Mouse (Mus musculus): ENCODE measurements around the gene Crtap.

DNA sequence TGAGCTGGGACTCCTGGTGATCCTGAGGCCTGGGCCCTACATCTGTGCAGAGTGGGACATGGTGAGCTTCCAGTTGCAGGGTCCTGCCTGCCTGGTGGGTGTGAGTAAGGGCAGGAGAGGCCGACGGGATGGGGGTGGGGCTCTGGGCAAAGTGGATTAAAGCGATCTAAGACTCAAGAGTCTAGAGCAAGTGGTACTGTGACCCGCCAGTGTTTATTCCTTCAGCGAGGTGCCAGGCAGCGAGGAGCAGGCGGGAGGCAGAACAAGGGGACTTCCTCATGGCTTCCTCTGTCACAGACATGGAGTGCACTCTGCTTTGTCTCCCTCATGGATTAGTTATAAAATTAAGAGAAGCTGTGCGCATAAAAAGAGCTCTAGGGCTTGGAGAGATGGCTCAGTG lies 30.0 kb upstream of the Crtap start:
- no peak for TF ChIP-seq POLR2A (IDR thresholded peaks at IDR 0.05; ENCODE audit: extremely low read depth, insufficient read depth, low read length)
- no peak for TF ChIP-seq CTCF (IDR thresholded peaks at IDR 0.05; ENCODE audit: low read depth, low read length)
